Mouse (Mus musculus) kidney, postnatal 25 days (tissue): ENCODE measurements around the gene Anxa5.
A peak's percentile ranks its signal among the peaks of the same experiment; 100 is the strongest.

Experiments
- DNase-seq, 2 experiments: peaks; one replicate each; pipeline ENCODE4 v3.0.0; 2021; ENCODE audit warnings: mixed read lengths in 2 of 2

Anxa5 gene

DNA sequence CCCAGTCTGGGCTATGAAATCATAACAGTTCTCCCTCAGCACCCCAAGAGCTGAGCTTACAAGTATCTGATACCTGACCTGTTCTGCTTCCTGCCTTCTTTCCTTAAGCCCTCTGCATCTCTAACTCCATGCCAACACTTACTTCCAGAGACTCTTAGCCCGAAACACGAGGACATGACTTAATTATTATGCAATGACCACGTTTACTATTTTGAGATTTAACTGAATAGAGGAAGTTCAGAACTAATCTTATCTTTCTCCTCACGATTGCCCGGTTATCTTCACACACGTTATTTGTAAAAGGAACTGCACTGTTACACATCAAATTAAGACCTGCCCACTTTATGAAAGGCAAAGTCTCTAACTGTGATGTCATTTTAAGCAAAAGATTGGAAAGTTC lies 28.8 kb downstream of the Anxa5 start:
- DNase-seq = no peak

- no peak for DNase-seq
Observed at GRCm38 (mm10) chr3:36446506-36446905, 29.2 kb downstream of the Anxa5 start.

- DNase-seq = no peak
Observed at GRCm38 (mm10) chr3:36446041-36446440, 29.7 kb downstream of the Anxa5 start.

DNA sequence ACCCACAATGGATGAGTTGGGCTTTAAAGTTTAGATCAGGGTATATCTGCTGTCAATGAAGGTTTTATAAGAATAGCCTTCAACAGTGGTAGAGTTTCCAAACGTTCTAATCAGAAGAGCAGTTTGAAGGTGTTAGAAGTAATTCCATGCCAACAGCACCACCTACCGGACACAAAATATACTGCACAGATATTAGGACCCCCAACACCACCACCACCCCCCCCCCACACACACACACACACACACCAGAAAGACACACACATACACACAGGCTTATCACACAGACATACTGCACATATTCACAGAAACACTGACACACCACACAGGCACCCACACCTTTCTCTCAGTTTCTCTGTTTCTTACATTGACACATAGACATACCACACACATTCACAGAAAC lies 33.3 kb downstream of the Anxa5 start:
- peak; percentile 42 to 70 for DNase-seq

GRCm38 (mm10) chr3:36440280-36440679 lies 35.4 kb downstream of the Anxa5 start:
- DNase-seq = no peak

- no peak for DNase-seq
Observed at GRCm38 (mm10) chr3:36430360-36430759, 45.3 kb downstream of the Anxa5 start.

GRCm38 (mm10) chr3:36427386-36427785 lies 48.3 kb downstream of the Anxa5 start:
- DNase-seq = no peak

DNA sequence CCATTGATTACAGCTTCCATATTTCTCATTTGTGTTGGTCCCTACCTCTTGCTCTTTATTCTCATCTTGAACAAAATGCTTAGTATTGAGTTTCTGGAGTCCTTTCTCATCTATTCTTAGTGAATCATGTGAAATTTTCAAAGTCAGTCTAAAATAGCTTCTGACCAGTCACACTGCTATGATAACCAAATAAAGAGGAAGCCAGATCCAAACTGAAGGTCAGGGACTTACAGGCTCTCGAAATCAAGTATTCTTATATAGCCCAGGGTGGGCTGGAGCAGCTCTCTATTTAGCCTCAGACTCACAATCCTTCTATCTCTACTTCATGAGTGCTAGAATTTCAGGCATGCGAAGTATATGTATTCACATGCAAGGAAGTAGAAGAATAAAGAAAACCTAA lies 66.2 kb downstream of the Anxa5 start:
- DNase-seq = no peak

- DNase-seq = no peak
Observed at GRCm38 (mm10) chr3:36406967-36407366, 68.7 kb downstream of the Anxa5 start.

GRCm38 (mm10) chr3:36406340-36406739 lies 69.4 kb downstream of the Anxa5 start:
- DNase-seq = no peak

GRCm38 (mm10) chr3:36401900-36402299 lies 73.8 kb downstream of the Anxa5 start:
- no peak for DNase-seq

GRCm38 (mm10) chr3:36400657-36401056 lies 75.0 kb downstream of the Anxa5 start:
- DNase-seq = no peak
